Mouse (Mus musculus) left cerebral cortex, adult 18-20 months (tissue): ENCODE measurements around the gene Rce1. TPM values are rescaled to one million over a fixed set of nuclear protein-coding genes. Genes with fewer than 3 reads are reported as not detected.

ENCODE experiments used
- microRNA-seq, 2 experiments: library from miRNA; unstranded; fragments of <30 nt; microRNA quantifications; one replicate each; pipeline ENCODE4 v1.2.0; 2021
- total RNA-seq, 2 experiments: library from RNA; stranded (reverse); gene quantifications; 2 replicates each; pipeline ENCODE4 v1.2.3; 2021

Gene Rce1
- total RNA-seq, 2 experiments from 2014 or later = 27.3 to 27.7 TPM

Small RNAs within 50 kb of the gene (microRNA-seq; reads per million reads assigned to microRNA genes)
- 6.0 to 7.6 reads per million in 2 experiments for gene Mir6986

Other genes with a start within 250 kb of the Rce1 start
- gene Kdm2a, start 227.4 kb downstream of the Rce1 start, total RNA-seq = 10 to 100 TPM; 74.0 to 77.0 TPM
- 1 to 10 TPM in 1 of 2 experiments, under 1 TPM in 1; 0.59 to 1.3 TPM for gene Rhod, start 186.2 kb downstream of the Rce1 start, total RNA-seq
- gene Syt12, start 148.2 kb downstream of the Rce1 start, total RNA-seq = 10 to 100 TPM; 38.2 to 55.8 TPM
- not detected for gene 2010003K11Rik, start 127.1 kb downstream of the Rce1 start, total RNA-seq
- gene Pcx, start 115.2 kb downstream of the Rce1 start, total RNA-seq = 10 to 100 TPM; 68.0 to 79.3 TPM
- gene Lrfn4, start 10.0 kb downstream of the Rce1 start, total RNA-seq = 10 to 100 TPM; 41.9 to 46.4 TPM
- gene Gm960, start 73.0 kb upstream of the Rce1 start, total RNA-seq = 1 to 10 TPM; 1.1 to 1.8 TPM
- 100 to 1,000 TPM; 505 to 509 TPM for gene Sptbn2, start 85.5 kb upstream of the Rce1 start, total RNA-seq
- 10 to 100 TPM; 18.1 to 22.3 TPM for gene Rbm4b, start 130.9 kb upstream of the Rce1 start, total RNA-seq
- 100 to 1,000 TPM; 115 to 118 TPM for gene Rbm4, start 168.3 kb upstream of the Rce1 start, total RNA-seq
- gene Gm21992, start 186.0 kb upstream of the Rce1 start, total RNA-seq = 10 to 100 TPM; 28.4 to 39.1 TPM
- 10 to 100 TPM; 37.6 to 60.4 TPM for gene Rbm14, start 186.0 kb upstream of the Rce1 start, total RNA-seq
- gene Ccs, start 213.7 kb upstream of the Rce1 start, total RNA-seq = 10 to 100 TPM; 28.9 to 33.8 TPM
- 1 to 10 TPM; 2.2 to 2.7 TPM for gene Ccdc87, start 213.7 kb upstream of the Rce1 start, total RNA-seq
- gene Ctsf, start 229.5 kb upstream of the Rce1 start, total RNA-seq = 100 to 1,000 TPM in 1 of 2 experiments, 10 to 100 TPM in 1; 93.1 to 102 TPM